7 mouse cellular contexts compared by ENCODE assay signal in genomic region chr7:110629892-110630666, GRCm38 (mm10). TPM values are rescaled to one million over a fixed set of nuclear protein-coding genes. Genes with fewer than 3 reads are reported as not detected.
DNase-seq lines count a peak whose midpoint lies in the region; ATAC-seq and TF ChIP-seq lines count a peak whose summit lies in the region.

No protein-coding gene starts in this region.

- H3K27me3 ChIP-seq in intestine, embryonic 15.5 days (replicated peaks): peaks cover 20% of the 10 kb centered on the region
- H3K27me3 ChIP-seq in midbrain, embryonic 11.5 days (ENCODE audit: control insufficient read depth, insufficient read depth, low read length): peaks cover 57% of the 10 kb centered on the region

- peak overlapping the region; percentile 57 for H3K9ac ChIP-seq in intestine, embryonic 15.5 days
- H3K9ac ChIP-seq in midbrain, embryonic 11.5 days (ENCODE audit: low read length): peak overlapping the region; percentile 53; the same call in 1 of the 2 replicates

- H3K27ac ChIP-seq in cortical plate, adult 2 months (ENCODE audit: insufficient read depth, low read length): no peak overlapping the region
- H3K27ac ChIP-seq in intestine, embryonic 15.5 days: no peak overlapping the region
- no peak overlapping the region for H3K27ac ChIP-seq in midbrain, embryonic 11.5 days (ENCODE audit: low read depth, low read length)

- H3K4me2 ChIP-seq in intestine, embryonic 15.5 days (replicated peaks): peak overlapping the region; percentile 93
- peak overlapping the region; percentile 45 for H3K4me2 ChIP-seq in midbrain, embryonic 11.5 days

- H3K36me3 ChIP-seq in intestine, embryonic 15.5 days: no peaks in the 10 kb centered on the region
- H3K36me3 ChIP-seq in midbrain, embryonic 11.5 days (ENCODE audit: control insufficient read depth, insufficient read depth, low read length): no peaks in the 10 kb centered on the region

- H3K4me3 ChIP-seq in cortical plate, adult 2 months (ENCODE audit: insufficient read depth, low read length): peak overlapping the region; percentile 53
- H3K4me3 ChIP-seq in intestine, embryonic 15.5 days (replicated peaks): peak overlapping the region; percentile 45
- H3K4me3 ChIP-seq in midbrain, embryonic 11.5 days (ENCODE audit: low read depth, low read length): peak overlapping the region; percentile 27

- ATAC-seq in intestine, embryonic 15.5 days: peak; percentile 89
- peak; percentile 88 for ATAC-seq in midbrain, embryonic 11.5 days (ENCODE audit: low FRiP score)

- 4% methylated on average over 36 of the region's 36 CpGs for WGBS in intestine, embryonic 15.5 days
- under 1% methylated on average over 36 of the region's 36 CpGs for WGBS in midbrain, embryonic 11.5 days

- DNase-seq in adrenal gland, adult (ENCODE audit: inconsistent age in 2 of 2, low spot score in 1 of 2): peak; percentile 89 to 97
- peak; percentile 78 for DNase-seq in gastrocnemius, postnatal 25 days
- peak; percentile 76 to 84 for DNase-seq in left cerebral cortex, postnatal 36 days (ENCODE audit: low spot score in 2 of 2)
- DNase-seq in midbrain, embryonic 11.5 days (ENCODE audit: low spot score, missing footprints): peak; percentile 99
- peak; percentile 89 for DNase-seq in right cerebral cortex, postnatal 4 days

- TF ChIP-seq POLR2A in cortical plate, adult 2 months (IDR thresholded peaks at IDR 0.05; ENCODE audit: extremely low read depth, insufficient read depth, low read length): no peak

- intact Hi-C loops in left cerebral cortex, postnatal 36 days (cut with DNase I): loop anchor here (1.0 to 10.0 kb wide), 4 partner anchors 175 to 468 kb away; no protein-coding TSS in a partner anchor

- H3K9me3 ChIP-seq in intestine, embryonic 15.5 days: no peaks in the 10 kb centered on the region
- no peaks in the 10 kb centered on the region for H3K9me3 ChIP-seq in midbrain, embryonic 11.5 days (ENCODE audit: control insufficient read depth, low read length)

- peak; percentile 91 for TF ChIP-seq CTCF in cortical plate, adult 2 months (IDR thresholded peaks at IDR 0.05; ENCODE audit: extremely low read depth, insufficient read depth, low read length)

- 0 out of 2 replicates have a peak, but pooled peaks cover 1% of the 10 kb centered on the region for H3K4me1 ChIP-seq in cortical plate, adult 2 months (ENCODE audit: control insufficient read depth, insufficient read depth, low read length)
- H3K4me1 ChIP-seq in intestine, embryonic 15.5 days (replicated peaks): peaks cover 37% of the 10 kb centered on the region
- H3K4me1 ChIP-seq in midbrain, embryonic 11.5 days (ENCODE audit: control insufficient read depth, insufficient read depth, low read length): peaks cover 38% of the 10 kb centered on the region

RNA-seq across cellular contexts. Expression of gene Adm, which starts 2.6 kb away (rescaled TPM):
- 2.0 and 3.0 TPM in 2 replicates for polyA plus RNA-seq in cortical plate, adult 2 months (2012; rRNA removed)
- 1 to 10 TPM; 3.1 to 3.4 TPM for total RNA-seq in gastrocnemius, postnatal 25 days (2021)
- polyA plus RNA-seq in intestine, embryonic 15.5 days (2015; fragmentation: Nextera tagmentation; extraction: Ambion mirVana): 4.4 and 4.9 TPM in 2 replicates
- total RNA-seq in left cerebral cortex, postnatal 36 days (2021): 1 to 10 TPM; 2.4 to 2.9 TPM
- 4.6 and 5.4 TPM in 2 replicates for polyA plus RNA-seq in midbrain, embryonic 11.5 days (2014; fragmentation: Nextera tagmentation; extraction: Ambion mirVana)

RNA-seq across cellular contexts. Expression of gene Sbf2, which starts 15.4 kb away (rescaled TPM):
- polyA plus RNA-seq in cortical plate, adult 2 months (2012; rRNA removed): 32.8 and 34.2 TPM in 2 replicates
- 10 to 100 TPM; 11.2 to 12.4 TPM for total RNA-seq in gastrocnemius, postnatal 25 days (2021)
- 33.7 and 33.9 TPM in 2 replicates for polyA plus RNA-seq in intestine, embryonic 15.5 days (2015; fragmentation: Nextera tagmentation; extraction: Ambion mirVana)
- 10 to 100 TPM; 46.1 to 69.2 TPM for total RNA-seq in left cerebral cortex, postnatal 36 days (2021)
- 34.6 and 35.9 TPM in 2 replicates for polyA plus RNA-seq in midbrain, embryonic 11.5 days (2014; fragmentation: Nextera tagmentation; extraction: Ambion mirVana)
